Mouse (Mus musculus) liver, adult 2 months (tissue): Measurements from ENCODE around the gene Gcnt3.

Source experiments
- CTCF ChIP-seq: fragments of 200-500 bp; IDR thresholded peaks from 2 replicates; pipeline ENCODE4 v1.5.1; 2011; ENCODE audit warnings: low read depth, low read length, control low read depth
- POLR2A ChIP-seq: fragments of 200-500 bp; IDR thresholded peaks from 2 replicates; pipeline ENCODE4 v1.6.1; 2011; ENCODE audit warnings: low read length, control low read depth; ENCODE audit not compliant: insufficient read depth; ENCODE audit errors: extremely low read depth

GRCm38 (mm10) chr9:70033056-70033455 is 4.8 kb downstream of the Gcnt3 start:
- TF ChIP-seq POLR2A (no peak), CTCF (no peak)
